ENCODE assay signal across 15 mouse cellular contexts in the genomic region with DNA sequence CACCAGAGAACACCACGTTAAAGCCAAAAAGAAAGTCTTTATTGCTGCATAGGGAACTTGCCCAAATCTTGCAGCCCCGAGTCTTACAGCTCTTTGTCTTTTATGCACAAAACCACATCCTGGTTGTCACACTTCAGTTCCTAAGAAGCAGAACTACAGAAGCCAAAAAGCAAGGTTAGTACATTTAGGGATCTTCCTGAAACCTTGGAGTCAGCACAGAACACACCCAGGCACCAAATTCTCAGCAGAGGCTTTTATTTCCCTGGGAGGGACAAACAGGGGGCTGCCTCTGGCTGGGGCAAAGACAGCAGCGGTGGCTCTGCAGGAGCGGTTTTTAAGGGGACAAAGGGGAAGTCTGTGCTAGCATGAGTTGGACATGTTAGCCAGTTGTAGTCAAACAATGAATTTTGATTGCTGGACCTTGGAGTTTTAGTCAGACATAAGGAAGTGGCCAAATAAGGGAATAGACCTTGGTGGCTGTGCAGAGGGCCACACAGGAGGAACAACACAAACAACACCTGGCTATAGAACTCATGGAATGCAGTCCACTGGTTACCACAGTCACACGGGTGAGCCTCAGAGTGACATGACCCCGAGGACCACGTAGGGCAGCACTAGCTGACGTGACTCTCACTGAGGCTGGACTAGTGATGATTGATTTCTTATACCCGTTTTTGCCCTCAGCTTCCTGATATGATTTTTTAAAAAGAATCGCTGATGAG. TPM values are rescaled to one million over a fixed set of nuclear protein-coding genes. Genes with fewer than 3 reads are reported as not detected.
A peak's percentile ranks its signal among the peaks of the same experiment; 100 is the strongest.
DNase-seq lines count a peak whose midpoint lies in the region; ATAC-seq and TF ChIP-seq lines count a peak whose summit lies in the region.
"Had no signal": no experiment of that assay in that cellular context is flagged by ENCODE, and none has a peak within 500 bp of the region (broad histone marks: within the 10 kb centered on the region; RNA-seq: fewer than 3 reads in every experiment).

No protein-coding gene starts in this region.

- POLR2A ChIA-PET in Patski (lab: Charles Lee) = interaction anchor here (0.6 kb wide), 1 partner anchor 63 kb away, joined by 5 read pairs; no protein-coding TSS in a partner anchor

- no peak overlapping the region for H3K9ac ChIP-seq in lung, postnatal 0 days (replicated peaks; ENCODE audit: low read depth)
- no peak overlapping the region for H3K9ac ChIP-seq in intestine, postnatal 0 days (ENCODE audit: low read depth, low read length)
- H3K9ac ChIP-seq in hindbrain, embryonic 13.5 days = no peak overlapping the region
- H3K9ac ChIP-seq: hindbrain, embryonic 12.5 days; limb, embryonic 15.5 days had no signal

- H3K27ac ChIP-seq in lung, postnatal 0 days (ENCODE audit: low read length) = no peak overlapping the region
- H3K27ac ChIP-seq in intestine, postnatal 0 days (ENCODE audit: low read depth, low read length) = no peak overlapping the region
- no peak overlapping the region for H3K27ac ChIP-seq in hindbrain, embryonic 13.5 days
- H3K27ac ChIP-seq: hindbrain, embryonic 12.5 days; limb, embryonic 15.5 days had no signal

- ATAC-seq in lung, postnatal 0 days = peak; percentile 16; the same call in 1 of the 2 replicates
- ATAC-seq in Patski = no peak
- ATAC-seq in intestine, postnatal 0 days = peak; percentile 70
- no peak for ATAC-seq in hindbrain, embryonic 13.5 days (ENCODE audit: low FRiP score)

- no peak for TF ChIP-seq EP300 in lung, postnatal 0 days (IDR thresholded peaks at IDR 0.05)

- TF ChIP-seq POLR2A in lung, adult 2 months (IDR thresholded peaks at IDR 0.05; ENCODE audit: borderline replicate concordance, extremely low read depth, low read depth, low read length) = no peak

- DNase-seq in lung, postnatal 0 days (ENCODE audit: low spot score) = peak; percentile 28
- DNase-seq in lung, adult 2 months = no peak
- DNase-seq in Patski (ENCODE audit: low read depth, low spot score) = peak; percentile 38
- DNase-seq in splenic B cell, adult 2 months (ENCODE audit: low read depth, low spot score) = peak; percentile 84
- DNase-seq in urinary bladder, postnatal 14 days (ENCODE audit: low spot score) = no peak
- DNase-seq in cerebellum, postnatal 36 days = no peak
- DNase-seq: adrenal gland, postnatal 25 days; gastrocnemius, postnatal 25 days; layer of hippocampus, adult 9-11 months; midbrain, embryonic 14.5 days had no signal

- CTCF ChIA-PET in Patski (lab: Charles Lee) = interaction anchor here (0.7 kb wide), 1 partner anchor 42 kb away, joined by 3 read pairs; no protein-coding TSS in a partner anchor

- 38% methylated on average over 10 of the region's 10 CpGs for WGBS in lung, postnatal 0 days
- WGBS in lung, adult 2 months = 39% methylated on average over 10 of the region's 10 CpGs
- WGBS in intestine, postnatal 0 days = 42% methylated on average over 10 of the region's 10 CpGs
- 61% methylated on average over 10 of the region's 10 CpGs for WGBS in hindbrain, embryonic 13.5 days

- no peak for TF ChIP-seq CTCF in lung, postnatal 0 days (IDR thresholded peaks at IDR 0.05)
- no peak for TF ChIP-seq CTCF in lung, adult 2 months (IDR thresholded peaks at IDR 0.05; ENCODE audit: insufficient read depth, low read length)
- TF ChIP-seq CTCF in Patski (IDR thresholded peaks at IDR 0.05) = no peak
- TF ChIP-seq CTCF in intestine, postnatal 0 days (IDR thresholded peaks at IDR 0.05; ENCODE audit: low read depth) = no peak

- no peaks in the 10 kb centered on the region for H3K4me1 ChIP-seq in lung, postnatal 0 days (ENCODE audit: insufficient read depth, low read depth, low read length)
- H3K4me1 ChIP-seq in lung, adult 2 months (ENCODE audit: control insufficient read depth, insufficient read depth, low read length) = no peaks in the 10 kb centered on the region
- H3K4me1 ChIP-seq in intestine, postnatal 0 days (replicated peaks; ENCODE audit: control insufficient read depth, insufficient read depth, low read length) = no peaks in the 10 kb centered on the region
- H3K4me1 ChIP-seq in hindbrain, embryonic 13.5 days (replicated peaks) = 0 out of 2 replicates have a peak, but pooled peaks cover 3% of the 10 kb centered on the region
- H3K4me1 ChIP-seq: hindbrain, embryonic 12.5 days; limb, embryonic 15.5 days had no signal

- H3K4me2 ChIP-seq in lung, postnatal 0 days (replicated peaks; ENCODE audit: low read depth, low read length) = no peak overlapping the region
- H3K4me2 ChIP-seq in intestine, postnatal 0 days (replicated peaks; ENCODE audit: low read depth) = no peak overlapping the region
- H3K4me2 ChIP-seq in hindbrain, embryonic 13.5 days = no peak overlapping the region
- H3K4me2 ChIP-seq: hindbrain, embryonic 12.5 days; limb, embryonic 15.5 days had no signal

- no peaks in the 10 kb centered on the region for H3K9me3 ChIP-seq in lung, postnatal 0 days (ENCODE audit: low read length)
- H3K9me3 ChIP-seq in intestine, postnatal 0 days (ENCODE audit: control insufficient read depth) = no peaks in the 10 kb centered on the region
- no peaks in the 10 kb centered on the region for H3K9me3 ChIP-seq in hindbrain, embryonic 13.5 days
- H3K9me3 ChIP-seq: G1E; hindbrain, embryonic 12.5 days; limb, embryonic 15.5 days had no signal

- no peak overlapping the region for H3K4me3 ChIP-seq in lung, postnatal 0 days (ENCODE audit: low read depth, low read length)
- H3K4me3 ChIP-seq in lung, adult 2 months (replicated peaks; ENCODE audit: extremely low read depth, low read depth, low read length) = no peak overlapping the region
- no peak overlapping the region for H3K4me3 ChIP-seq in intestine, postnatal 0 days (ENCODE audit: low read depth, low read length)
- no peak overlapping the region for H3K4me3 ChIP-seq in hindbrain, embryonic 13.5 days
- H3K4me3 ChIP-seq: hindbrain, embryonic 12.5 days; limb, embryonic 15.5 days had no signal

- H3K36me3 ChIP-seq in lung, postnatal 0 days (ENCODE audit: insufficient read depth, low read length) = no peaks in the 10 kb centered on the region
- no peaks in the 10 kb centered on the region for H3K36me3 ChIP-seq in intestine, postnatal 0 days (ENCODE audit: control insufficient read depth, insufficient read depth)
- no peaks in the 10 kb centered on the region for H3K36me3 ChIP-seq in splenic B cell, adult 2 months (ENCODE audit: control insufficient read depth, insufficient read depth, low read length, poor library complexity, severe bottlenecking)
- no peaks in the 10 kb centered on the region for H3K36me3 ChIP-seq in hindbrain, embryonic 13.5 days
- H3K36me3 ChIP-seq: G1E; hindbrain, embryonic 12.5 days; limb, embryonic 15.5 days had no signal

- no peaks in the 10 kb centered on the region for H3K27me3 ChIP-seq in lung, postnatal 0 days (replicated peaks; ENCODE audit: insufficient read depth, low read length)
- H3K27me3 ChIP-seq in Patski = no peaks in the 10 kb centered on the region
- H3K27me3 ChIP-seq in intestine, postnatal 0 days (replicated peaks; ENCODE audit: control insufficient read depth, insufficient read depth, low read length) = no peaks in the 10 kb centered on the region
- H3K27me3 ChIP-seq in splenic B cell, adult 2 months (ENCODE audit: control insufficient read depth, insufficient read depth, low read length, poor library complexity, severe bottlenecking) = no peaks in the 10 kb centered on the region
- no peaks in the 10 kb centered on the region for H3K27me3 ChIP-seq in hindbrain, embryonic 13.5 days
- H3K27me3 ChIP-seq: hindbrain, embryonic 12.5 days; limb, embryonic 15.5 days had no signal

- in situ Hi-C loops in Patski (cut with MboI; ENCODE audit: low pct_unique_long_range_greater_than_20kb) = no loop called here

RNA-seq across cellular contexts. Expression of a gene that starts 53.0 kb away (rescaled TPM):
- 0.25 and 0.36 TPM in 2 replicates for polyA plus RNA-seq in lung, postnatal 0 days (2015; fragmentation: Nextera tagmentation; extraction: Ambion mirVana)
- 0.19 and 0.23 TPM in 2 replicates for polyA plus RNA-seq in lung, adult 2 months (2012; rRNA removed)
- 0.18 TPM for polyA plus RNA-seq in Patski (2021)
- polyA plus RNA-seq in intestine, postnatal 0 days (2015; fragmentation: Nextera tagmentation; extraction: Ambion mirVana) = not detected in 2 replicates
- polyA plus RNA-seq in hindbrain, embryonic 13.5 days (2015; fragmentation: Nextera tagmentation; extraction: Ambion mirVana) = 0.12 and 0.39 TPM in 2 replicates
- polyA plus RNA-seq: G1E; limb, embryonic 15.5 days had no signal

Comparison
In these comparisons a context has a peak if more than half of its experiments do, and no peak if none do; other contexts are left out.
1. DNase-seq: peak in lung, postnatal 0 days (single experiment), Patski (single experiment) and splenic B cell, adult 2 months (single experiment); none in lung, adult 2 months (single experiment), urinary bladder, postnatal 14 days (single experiment) and cerebellum, postnatal 36 days (0 of 2).
2. ATAC-seq: peak in lung, postnatal 0 days (single experiment) and intestine, postnatal 0 days (single experiment); none in Patski (single experiment) and hindbrain, embryonic 13.5 days (single experiment).